Mouse (Mus musculus): Measurements from ENCODE around the gene Klhl30.

Klhl30 gene

DNA sequence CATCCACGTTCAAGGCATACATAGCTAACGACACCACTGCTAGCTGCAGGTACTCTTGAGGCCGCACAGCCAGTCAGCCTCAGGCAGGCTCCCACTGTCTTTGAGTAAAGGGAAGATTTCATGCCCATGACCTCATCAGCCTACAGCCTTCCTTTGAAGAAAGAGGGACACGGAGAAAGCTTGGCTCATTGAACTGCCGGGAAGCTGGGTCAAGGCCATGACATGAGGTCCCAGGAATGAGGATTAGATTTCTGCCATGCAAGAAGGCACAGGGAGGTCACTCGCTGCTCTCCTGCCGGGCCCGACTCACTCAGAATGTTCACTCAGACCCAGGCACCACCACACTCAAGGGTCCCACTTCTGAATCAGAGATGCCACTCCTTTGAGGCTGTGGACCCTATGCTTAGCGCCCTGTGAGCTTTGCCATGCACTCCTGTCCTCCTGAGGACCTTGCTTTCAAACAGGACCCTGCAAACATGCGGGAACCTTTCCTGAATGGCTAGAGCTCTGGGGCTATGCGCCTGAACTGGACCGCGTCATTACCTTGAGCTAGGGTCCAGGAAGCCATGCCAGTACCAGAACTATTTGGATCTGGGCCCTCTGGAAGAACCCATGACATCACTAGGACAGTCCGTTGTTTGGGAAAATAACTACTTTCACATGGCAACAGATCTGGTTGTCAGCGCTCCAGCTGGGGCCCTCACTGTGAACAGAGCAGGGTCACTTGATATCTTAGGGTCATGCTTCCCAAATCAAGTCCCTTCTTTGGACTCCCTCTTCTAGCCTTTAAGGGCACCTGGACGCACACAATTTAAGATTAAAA lies 14.2 kb downstream of the Klhl30 start:
- DNase-seq (ENCODE audit: low read depth, low spot score), result no peak

DNA sequence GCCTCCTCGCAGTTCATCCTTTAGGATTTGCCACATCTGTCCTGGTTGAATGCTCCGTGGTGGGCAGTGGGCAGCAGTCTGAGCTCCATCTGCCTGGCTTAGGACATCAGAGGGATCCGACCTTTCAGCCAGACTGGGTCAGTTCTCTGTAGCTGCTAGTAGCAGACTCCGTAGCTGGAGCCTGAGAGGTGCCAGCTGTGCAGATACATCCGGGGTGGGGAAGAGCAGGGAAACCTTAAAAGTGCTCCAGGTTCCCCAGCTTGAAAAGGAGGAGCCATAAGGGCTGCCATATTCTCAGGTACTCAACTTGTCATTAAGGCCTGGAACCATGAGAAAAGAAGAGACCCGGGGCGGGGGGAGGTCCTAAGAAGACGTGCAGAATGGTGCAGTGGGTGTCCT lies 15.0 kb downstream of the Klhl30 start:
- no peak for DNase-seq (ENCODE audit: low read depth, low spot score)

DNA sequence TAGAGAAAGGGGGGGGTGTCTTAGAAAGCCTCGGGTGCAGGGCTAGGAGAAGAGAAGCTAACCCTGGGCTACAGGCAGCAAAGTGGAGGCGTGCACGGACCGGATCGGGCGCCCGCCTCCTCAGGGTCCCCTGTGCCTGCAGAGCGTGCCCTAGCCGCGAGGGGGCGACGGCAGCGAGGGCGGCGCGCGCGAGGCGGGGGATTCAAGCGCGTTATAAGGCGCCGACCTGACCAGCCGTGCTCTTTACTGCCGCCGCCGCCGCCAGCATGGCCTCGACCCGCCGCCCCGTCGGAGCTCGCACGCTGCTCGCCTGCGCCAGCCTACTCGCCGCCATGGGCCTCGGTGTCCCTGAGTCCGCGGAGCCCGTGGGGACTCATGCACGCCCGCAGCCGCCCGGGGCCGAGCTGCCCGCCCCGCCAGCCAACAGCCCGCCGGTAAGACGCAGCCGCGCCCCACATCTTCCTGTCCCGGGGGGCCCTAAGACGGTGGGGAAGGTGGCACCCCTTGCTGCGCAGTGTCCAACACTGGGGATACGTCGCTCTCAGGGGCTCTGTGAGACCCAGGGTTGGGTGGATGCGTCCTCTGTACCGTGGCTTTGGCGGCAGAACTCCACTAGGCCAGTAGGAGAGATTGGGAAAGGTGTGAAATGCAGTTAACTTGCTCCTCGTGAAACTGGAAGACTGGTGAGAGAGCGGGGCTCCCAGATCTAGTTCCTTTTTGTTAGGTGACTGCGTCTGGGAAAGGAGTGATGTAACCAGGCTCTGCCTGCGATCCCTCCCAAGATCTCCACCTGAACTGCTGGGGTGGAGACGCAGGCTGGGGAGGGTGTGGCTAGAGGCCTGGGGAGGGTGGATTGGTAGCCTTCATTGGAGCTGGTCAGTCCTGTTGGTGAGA lies 15.6 kb downstream of the Klhl30 start, which contains the start of gene Erfe:
Erfe (plus strand) TSS at position 216 of the 894 bp plus-strand sequence.
- DNase-seq (ENCODE audit: low read depth, low spot score), result peak; percentile 85

DNA sequence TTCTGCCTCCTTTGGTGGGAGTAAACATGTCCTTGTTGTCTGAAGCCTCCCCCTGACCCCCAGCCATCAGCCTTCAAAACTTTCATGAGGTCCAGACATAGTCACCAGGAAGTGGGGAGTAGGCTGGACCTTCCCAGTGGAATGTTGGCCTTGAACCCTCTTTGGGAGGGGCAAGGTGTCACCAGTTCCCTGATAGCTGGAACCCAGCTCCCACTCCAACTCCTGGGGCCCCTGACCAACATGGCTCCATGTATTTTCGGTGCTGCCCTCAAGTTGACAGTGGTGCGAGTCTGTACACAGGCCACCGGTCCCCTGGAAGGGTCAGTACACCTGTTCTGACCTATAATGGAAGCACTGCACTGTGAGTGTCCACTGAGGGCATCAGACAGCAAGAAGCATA lies 16.5 kb downstream of the Klhl30 start:
- no peak for DNase-seq (ENCODE audit: low read depth, low spot score)

DNA sequence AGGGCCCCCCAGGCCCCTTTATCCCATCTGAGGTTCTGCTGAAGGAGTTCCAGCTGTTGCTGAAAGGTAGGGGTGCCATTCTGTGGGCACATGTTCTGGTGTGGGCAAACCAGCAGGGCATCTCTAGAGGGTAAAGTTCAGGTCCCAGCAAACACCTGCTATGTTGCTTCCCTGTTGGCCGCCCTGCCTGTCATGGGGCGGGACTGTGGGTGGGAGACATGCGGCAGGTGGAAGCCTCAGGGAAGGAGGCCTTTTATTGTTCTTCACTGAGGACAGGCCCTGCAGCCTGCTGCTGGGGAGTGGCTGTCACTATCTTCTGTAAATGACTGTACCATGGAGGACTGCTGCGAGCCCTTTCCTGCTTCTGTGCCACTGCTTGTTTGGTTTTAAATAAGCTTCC lies 18.6 kb downstream of the Klhl30 start:
- DNase-seq (ENCODE audit: low read depth, low spot score), result no peak

DNA sequence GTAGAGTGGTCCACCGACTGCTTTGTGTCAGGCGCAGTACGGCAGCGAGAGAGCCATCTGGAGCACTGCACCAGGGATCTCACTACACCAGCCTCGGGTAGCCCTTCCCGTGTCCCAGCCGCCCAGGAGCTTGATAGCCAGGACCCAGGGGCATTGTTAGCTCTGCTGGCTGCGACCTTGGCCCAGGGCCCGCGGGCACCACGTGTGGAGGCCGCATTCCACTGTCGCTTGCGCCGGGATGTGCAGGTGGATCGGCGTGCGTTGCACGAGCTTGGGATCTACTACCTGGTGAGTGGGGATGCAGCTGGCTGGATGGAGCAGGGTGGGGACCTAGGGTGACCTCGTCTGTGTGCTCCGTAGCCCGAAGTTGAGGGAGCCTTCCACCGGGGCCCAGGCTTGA lies 19.2 kb downstream of the Klhl30 start:
- no peak for DNase-seq (ENCODE audit: low read depth, low spot score)

DNA sequence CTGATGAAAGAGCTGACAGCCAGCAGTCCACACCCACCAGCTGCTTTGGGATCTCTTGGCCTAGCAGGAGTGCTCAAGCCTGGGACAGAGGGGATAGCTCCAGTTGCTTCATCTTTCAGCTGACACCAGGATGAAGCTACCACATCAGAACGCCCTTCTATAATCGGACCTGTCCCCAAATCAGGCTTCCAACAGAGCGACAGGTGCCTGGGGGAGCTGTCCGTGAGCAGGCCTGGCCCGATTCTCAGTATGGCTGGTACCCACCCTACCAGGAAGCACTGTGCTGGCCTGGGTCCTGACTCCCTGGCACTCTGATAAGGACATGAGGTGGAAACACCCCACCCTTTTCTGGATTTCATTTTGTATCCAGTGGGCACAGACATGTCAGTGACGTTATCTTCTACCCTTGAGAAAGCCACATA lies 22.6 kb downstream of the Klhl30 start:
- DNase-seq (ENCODE audit: low read depth, low spot score), result no peak

DNA sequence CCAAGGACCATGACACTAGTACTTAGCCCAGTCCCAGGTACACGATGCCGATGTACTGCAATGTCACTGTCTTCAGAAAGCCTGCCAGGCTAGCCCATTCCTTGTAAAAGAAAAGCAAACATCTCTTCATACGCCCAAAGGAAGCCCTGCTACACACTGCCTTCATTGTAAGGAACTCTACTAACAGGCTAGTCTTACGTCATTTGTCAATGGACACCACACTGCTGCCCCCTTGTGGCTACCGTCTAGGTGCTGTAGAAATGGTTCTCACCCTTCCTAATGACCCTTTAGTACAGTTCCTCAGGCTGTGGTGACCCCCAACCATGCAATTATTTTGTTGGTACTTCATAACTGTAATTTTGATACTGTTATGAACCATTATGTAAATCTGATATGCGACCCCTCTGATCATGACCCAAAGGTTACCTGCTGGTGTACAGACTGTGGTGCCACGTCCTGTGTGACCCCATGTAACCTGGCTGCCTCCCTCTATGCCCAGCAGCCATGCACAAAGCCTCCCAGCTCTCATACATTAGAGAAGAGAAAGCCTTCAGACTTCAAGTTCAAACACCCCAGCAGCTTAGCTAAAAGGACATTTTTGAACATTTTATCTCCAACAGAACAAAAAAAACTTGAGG lies 29.8 kb downstream of the Klhl30 start:
- DNase-seq (ENCODE audit: low read depth, low spot score), result peak; percentile 85

DNA sequence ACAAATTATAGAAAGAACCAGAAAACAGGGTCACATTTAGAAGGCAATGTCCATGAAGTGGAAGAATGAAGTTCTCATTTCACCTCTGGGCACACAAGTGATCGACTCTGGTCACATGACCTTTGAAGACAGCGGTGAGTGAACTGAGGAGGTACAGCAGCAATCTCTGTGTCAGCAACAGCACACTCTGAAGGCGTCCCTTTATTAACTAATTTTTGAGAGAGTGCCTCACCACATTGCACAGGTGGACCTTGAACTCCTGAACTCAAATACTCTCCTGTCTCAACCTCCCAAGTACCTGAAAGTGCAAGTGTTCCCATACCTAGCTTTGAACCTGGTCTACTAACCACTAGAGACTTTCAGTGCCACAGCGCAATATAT lies 30.3 kb downstream of the Klhl30 start:
- no peak for DNase-seq (ENCODE audit: low read depth, low spot score)

DNA sequence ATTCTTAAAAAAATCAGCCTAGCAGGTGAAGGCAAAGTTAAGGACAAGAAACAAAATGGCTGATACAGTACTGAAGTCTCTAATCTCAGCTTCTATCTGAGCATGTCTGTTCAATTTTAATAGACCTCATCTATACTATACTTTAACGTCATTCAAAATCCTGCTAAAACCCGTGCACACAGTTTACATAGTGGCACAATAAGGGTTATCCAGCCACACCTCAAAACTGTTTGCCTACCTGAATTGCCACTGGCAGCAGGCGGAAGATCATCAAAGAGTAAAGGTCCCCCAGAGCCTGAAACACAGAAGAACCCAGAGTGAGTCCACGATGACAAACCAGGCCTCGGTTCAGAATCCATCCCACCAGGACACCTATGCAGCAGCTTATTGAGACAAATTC lies 39.6 kb downstream of the Klhl30 start:
- no peak for DNase-seq (ENCODE audit: low read depth, low spot score)

DNA sequence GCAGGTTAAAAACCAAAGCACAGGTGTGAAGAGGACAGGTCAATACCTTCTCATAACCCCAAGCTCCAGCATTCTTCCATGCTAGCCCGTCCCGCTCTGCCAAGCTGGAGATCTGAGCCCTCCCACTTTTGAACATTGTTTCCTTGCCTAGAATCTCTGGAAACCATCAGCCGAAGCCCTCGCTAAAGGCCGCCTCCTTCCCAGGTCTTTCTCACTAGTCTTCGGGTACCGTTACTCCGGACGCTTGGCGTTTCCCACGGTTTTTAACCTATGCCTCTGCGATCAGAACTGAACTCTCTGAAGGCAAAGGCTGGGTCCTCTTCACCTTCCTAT lies 47.1 kb downstream of the Klhl30 start:
- DNase-seq (ENCODE audit: low read depth, low spot score), result no peak

DNA sequence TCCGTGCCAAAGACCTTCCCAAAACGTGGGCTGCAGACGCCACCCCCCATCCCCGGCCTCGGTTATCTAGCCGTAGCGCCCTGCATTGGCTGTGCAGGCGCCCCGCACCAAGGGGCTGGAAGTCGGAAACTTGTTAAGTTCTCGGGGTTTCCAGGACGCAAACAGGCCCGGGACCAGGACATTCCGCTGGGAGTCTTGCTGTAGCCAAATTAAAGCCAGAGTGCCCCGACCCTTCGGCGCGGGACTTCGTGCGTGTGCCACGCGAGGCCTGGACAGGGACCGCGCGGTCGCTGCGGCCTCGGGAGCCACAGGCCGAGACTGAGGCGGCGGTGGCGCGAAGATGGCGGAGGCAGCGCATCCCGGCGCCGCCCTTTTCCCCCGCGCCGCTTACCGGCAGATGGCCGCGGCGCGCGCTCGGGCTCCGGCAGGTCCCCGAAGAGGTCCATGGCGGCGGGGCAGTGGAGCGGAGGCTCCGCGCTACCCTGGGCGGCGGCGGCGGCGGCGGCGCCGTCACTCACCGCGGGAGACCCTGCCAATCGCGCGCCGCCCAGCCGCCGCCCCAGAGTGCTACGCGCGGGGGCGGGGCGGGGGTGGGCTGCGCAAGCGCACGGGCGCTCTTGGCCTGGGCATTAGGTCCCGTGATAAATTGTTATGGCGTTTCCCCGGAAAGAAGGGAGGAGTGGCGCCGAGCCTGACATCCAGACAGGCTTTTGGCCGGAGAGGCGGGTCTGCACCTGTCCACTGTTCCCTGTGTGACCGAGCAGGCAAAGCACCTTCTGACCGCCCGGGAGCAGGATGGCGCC lies 47.6 kb downstream of the Klhl30 start, which contains the start of gene Ilkap:
Ilkap (minus strand) TSS at position 556 of the 803 bp plus-strand sequence.
- peak; percentile 94 for DNase-seq (ENCODE audit: low read depth, low spot score)

DNA sequence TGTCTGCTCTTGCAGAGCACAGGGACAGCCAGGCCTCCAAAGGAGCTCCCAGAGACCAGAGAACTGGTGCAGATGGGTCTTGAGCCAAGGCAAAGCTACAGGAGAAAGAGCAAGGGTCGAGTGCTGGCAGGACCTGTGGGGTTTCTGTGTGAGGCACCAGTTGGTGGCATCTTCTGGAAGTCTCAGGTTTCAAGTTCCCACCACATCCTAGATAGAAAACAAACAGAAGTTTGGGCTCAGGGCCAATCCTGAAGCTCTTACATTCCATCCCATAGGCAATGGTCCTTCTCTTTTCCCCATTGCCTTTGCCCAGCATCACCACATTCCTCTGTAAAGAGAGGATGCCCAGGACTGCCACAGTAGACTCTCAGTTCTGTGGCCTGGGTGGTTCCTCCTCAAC lies 54.2 kb downstream of the Klhl30 start:
- DNase-seq (ENCODE audit: low read depth, low spot score), result no peak

DNA sequence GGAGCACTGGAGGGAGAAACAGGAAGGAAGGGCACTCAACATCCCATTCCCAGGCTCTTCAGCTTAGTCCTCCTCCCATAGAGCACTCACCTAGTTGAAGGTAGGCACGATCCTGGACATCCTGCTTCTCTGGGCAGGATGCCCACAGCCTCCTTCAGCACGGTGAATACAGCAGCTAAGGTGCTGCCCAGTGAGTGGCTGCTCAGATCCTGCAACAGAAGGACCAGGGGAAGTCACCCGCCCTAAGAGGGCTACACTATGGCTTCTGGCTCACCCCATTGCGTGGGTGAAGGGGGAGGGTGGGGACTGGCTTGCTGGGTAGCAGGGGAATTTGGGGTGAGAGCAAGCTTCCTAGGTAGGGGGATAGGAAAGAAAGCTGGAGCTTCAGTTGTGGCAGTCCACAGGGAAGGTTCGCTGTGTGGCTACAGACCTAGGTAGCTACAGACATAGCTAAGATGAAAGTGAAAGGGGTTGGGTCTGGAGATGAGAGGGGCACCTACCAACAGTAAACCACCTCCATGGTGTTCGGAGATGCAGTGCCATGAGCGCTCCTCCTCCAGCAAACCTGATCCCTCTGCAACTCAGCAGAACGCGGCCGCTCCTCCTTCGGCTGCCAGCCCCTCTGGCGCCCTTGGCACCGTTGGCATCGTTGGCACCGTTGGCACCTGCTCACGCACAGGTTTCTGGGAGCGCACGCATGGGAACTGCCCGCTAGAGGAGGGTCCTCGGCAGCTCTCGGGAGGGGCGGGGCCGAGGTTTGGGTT lies 54.8 kb downstream of the Klhl30 start:
- peak; percentile 15 for DNase-seq (ENCODE audit: low read depth, low spot score)

DNA sequence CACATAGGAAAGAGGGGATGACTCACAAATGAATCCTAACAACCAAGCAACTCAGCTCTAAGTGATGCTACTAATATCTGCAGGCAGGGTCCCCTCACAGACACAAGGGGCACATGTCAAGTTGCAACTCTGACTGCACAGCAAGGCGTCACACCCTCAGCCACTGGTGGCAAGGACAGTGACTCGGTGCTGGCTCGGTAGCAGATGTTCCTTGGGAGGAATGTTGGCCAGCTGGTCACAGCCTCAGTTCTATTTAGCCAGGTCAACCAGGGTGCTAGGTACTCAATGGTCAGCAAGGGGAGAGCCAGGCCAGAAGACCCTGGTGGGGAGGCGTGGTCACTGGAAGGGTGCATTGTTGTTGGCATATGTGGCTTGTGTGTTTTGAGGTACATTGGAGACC lies 57.0 kb downstream of the Klhl30 start:
- DNase-seq (ENCODE audit: low read depth, low spot score), result no peak

DNA sequence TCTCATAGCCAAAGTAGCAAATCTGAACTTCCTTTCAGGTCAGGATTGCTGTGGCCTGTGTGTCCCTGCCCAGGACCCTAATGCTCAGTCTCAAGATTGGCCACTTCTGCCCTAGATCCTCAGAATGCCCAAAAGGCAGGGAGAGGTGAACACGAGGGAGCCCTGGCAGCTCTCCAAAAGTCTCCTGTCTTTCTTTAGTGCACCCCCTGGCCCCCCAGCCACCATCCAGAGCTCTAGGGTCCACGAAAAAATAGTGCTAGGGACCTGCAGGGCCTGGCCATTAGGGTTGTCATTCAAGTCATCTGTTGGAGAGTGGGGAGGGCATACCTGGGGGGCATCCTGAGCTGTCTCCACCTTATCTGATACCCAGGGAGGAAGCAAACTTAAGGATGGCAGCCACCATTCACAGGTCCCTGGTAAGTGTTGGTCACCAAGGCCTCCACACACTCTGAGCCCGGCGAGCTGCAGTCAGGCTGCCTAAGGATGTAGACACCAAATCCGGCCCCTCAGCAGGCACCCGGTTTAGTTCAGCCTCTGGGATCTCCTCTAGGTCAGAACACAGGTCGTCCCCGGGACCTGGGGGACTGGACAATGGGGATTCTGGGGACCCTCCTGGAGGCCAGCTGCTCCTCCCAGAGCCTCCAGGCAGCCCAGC lies 60.9 kb downstream of the Klhl30 start:
- no peak for DNase-seq (ENCODE audit: low read depth, low spot score)

Data from CD4-positive, CD25-positive, alpha-beta regulatory T cell, adult 2 months (primary cell).